Mouse (Mus musculus) olfactory bulb, adult 2 months (tissue): ENCODE measurements around the gene Trappc1.

ENCODE experiments used
- CTCF ChIP-seq: fragments of 200-500 bp; IDR thresholded peaks from 2 replicates; pipeline ENCODE4 v1.5.1; 2012; ENCODE audit warnings: low read depth, mild to moderate bottlenecking, low read length, moderate library complexity; ENCODE audit not compliant: insufficient read depth
- POLR2A ChIP-seq: fragments of 200-500 bp; IDR thresholded peaks from 2 replicates; pipeline ENCODE4 v1.6.1; 2012; ENCODE audit warnings: mild to moderate bottlenecking, low read depth, low read length, moderate library complexity; ENCODE audit not compliant: insufficient read depth

DNA sequence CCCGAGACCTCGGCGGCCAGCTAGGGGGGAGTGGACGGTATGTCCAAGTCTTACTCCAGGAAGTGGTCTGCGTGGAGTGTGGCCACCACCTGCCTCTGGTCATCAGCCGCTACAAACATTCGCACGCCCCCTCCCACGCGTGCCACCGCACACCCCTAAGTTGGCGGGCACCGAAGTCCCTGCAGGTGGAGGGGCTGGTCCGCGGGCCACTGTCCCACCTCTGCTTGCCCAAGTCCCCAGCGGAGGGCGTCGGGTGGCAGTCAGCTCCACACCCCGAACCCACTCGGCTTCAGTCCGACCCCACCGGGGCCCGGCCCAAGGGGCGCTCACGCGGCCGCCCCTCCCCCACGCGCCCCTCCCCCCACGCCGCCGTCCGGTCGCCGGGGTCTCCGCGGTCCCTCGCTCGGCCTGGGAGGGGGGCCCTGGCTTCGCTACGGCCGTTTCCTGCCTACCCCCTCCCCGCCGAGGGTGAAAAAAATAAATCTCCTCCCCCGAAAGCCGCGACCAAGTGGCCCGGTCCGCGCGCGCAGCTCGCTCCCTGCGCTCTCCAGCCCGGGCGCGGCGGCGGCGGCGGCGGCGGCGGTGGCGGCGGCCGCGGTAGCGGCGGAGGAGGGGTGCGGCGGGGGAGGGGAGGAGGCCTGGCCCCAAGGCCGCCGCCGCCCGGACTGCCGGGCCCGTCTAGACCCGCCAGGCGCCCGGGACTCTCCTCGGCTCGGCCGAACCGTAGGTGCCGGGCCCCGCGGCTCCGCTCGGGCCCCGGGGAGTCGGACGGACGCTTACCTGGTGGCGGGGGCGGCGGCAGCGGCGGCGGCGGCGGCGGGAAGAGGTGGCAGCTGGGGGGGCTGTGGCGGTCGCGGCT, 44.8 kb downstream of the Trappc1 start:
- TF ChIP-seq CTCF: no peak
- TF ChIP-seq POLR2A: no peak
